Mouse (Mus musculus): ENCODE results near the gene Gm10961.
"Not testable (repeated sequence)": the region's sequence is repeated elsewhere in the genome, so short reads cannot be mapped to it uniquely, and the experiment has no call there.

The Gm10961 gene

DNA sequence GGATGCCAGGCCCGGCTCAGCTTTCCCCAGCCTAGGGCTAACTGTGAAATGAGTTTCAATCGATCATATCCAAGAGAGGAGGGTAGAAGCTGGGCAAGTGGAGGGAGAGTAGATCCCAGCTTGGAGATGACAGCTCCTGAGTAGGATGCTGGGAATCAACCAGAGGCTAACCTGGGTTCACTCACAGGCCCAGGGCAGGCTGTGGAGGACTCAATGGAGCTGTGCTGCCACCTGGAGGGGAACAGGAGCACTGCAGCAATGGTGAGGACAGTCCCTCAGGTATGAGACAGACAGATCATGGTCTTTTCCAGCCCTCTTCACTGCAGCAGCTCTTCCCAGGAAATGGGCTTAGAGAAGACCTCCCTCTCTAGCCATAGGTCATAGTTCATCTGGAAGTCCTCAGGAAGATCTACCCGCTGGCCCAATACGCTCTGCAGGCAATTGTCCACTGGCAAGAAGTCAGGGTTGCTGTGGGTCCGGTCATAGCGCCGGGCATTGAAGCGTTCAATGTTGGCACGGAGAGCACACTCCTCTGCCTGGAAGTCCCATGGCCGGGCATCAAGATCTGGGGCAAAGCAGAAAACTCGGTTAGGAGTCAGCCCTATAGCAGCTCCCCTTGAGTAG lies 18.1 kb upstream of the Gm10961 start:
- peak; percentile 71 for DNase-seq (ENCODE audit: low read depth, low spot score)

GRCm38 (mm10) chr3:107617800-107618199 lies 13.3 kb upstream of the Gm10961 start:
- DNase-seq (ENCODE audit: low read depth, low spot score): no peak

DNA sequence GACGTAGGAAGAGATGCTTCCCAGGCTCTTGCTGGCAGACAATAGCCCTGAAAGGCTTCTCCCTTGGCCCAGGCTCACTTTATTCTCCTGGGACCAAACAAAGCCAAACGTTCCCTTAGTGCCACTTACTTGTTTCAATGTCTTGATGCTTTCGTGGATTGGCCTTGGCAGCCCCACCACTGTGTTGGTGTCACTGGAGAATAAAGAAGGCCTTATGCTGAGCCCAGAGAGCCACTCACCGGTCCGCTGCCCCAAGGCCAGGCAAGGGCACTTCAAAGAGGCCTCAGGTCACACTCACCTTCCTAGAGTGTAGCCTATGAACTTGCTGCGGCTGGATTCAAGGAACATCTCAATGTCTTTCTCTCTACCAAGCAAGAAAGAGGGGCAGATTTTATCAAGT lies 11.2 kb upstream of the Gm10961 start:
- no peak for DNase-seq (ENCODE audit: low read depth, low spot score)

GRCm38 (mm10) chr3:107621286-107622075 lies 9.6 kb upstream of the Gm10961 start:
- no peak for DNase-seq (ENCODE audit: low read depth, low spot score)

GRCm38 (mm10) chr3:107622537-107622936 lies 8.6 kb upstream of the Gm10961 start:
- no peak for DNase-seq (ENCODE audit: low read depth, low spot score)

- no peak for DNase-seq (ENCODE audit: low read depth, low spot score)
Observed at GRCm38 (mm10) chr3:107624424-107624823, 6.7 kb upstream of the Gm10961 start.

GRCm38 (mm10) chr3:107625536-107625935 lies 5.6 kb upstream of the Gm10961 start:
- DNase-seq (ENCODE audit: low read depth, low spot score): no peak

DNA sequence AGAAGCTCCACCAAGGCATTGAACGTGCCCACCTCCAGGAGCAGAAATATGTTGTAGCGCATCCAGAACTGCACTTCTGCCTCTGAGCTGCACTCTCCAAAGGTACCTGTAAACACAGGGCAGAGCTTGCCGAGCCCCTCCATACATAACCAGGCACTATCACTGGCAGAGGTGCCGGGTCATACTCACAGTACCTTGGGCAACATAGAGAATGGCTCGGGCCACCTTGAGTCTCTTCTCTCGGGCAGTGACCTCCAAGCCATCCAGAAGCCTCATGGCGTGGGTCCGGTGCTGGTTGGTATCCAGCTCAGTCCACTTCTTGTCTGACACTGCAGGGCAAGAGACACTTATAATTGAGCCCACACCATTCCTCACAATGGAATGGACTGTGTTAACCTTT lies 4.4 kb upstream of the Gm10961 start:
- no peak for DNase-seq (ENCODE audit: low read depth, low spot score)

GRCm38 (mm10) chr3:107627641-107628040 lies 3.5 kb upstream of the Gm10961 start:
- no peak for DNase-seq (ENCODE audit: low read depth, low spot score)

- DNase-seq (ENCODE audit: low read depth, low spot score): no peak
Observed at GRCm38 (mm10) chr3:107628551-107628950, 2.6 kb upstream of the Gm10961 start.

DNA sequence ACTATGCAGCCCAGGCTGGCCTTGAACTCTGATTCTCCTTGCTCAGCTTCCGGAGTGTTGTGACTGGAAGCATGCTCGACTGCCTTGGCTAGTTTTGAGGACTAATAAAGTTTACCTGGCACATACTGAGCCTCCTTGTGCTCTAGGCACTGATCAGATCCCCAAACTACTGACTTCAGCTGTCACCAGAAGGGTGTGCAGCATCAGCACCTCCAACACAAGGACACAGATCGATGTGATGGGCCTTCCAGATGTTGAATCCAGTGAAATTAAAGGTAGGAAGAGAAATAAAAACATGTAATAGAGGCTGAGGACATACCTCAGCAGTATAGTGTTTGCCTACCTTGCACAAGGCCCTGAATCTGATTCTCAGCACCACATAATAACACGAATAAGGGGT lies 1.7 kb upstream of the Gm10961 start:
- no peak for DNase-seq (ENCODE audit: low read depth, low spot score)

DNA sequence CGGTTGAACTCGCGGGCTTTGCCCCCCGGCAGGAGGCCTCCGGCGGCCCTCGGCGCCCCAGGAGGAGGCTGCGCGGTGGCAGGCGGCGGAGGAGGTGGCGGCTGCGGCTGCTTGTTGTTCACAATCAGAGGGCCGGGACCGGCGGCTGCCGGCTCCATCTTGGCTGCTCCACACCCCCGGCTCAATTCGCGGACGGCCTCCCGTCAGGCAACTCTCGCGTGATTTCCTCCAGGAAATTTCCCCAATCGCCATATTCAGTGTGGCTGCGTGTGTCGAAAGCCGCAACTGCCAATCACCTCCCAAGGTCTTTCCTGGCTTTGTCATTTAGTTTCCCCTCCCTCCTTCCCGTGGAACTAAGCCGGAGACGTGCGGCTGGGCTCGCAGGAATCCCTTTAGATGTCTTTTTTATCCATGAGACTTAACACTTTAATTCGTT lies 419 bp downstream of the Gm10961 start, which contains the start of gene Strip1:
TSS of gene Strip1 (minus strand) at position 172 of the 436 bp plus-strand sequence.
- DNase-seq (ENCODE audit: low read depth, low spot score): peak; percentile 97

GRCm38 (mm10) chr3:107632786-107633185 lies 1.7 kb downstream of the Gm10961 start:
- no peak for DNase-seq (ENCODE audit: low read depth, low spot score)

- no peak for DNase-seq (ENCODE audit: low read depth, low spot score)
Observed at GRCm38 (mm10) chr3:107633906-107634305, 2.8 kb downstream of the Gm10961 start.

GRCm38 (mm10) chr3:107635836-107636235 lies 4.7 kb downstream of the Gm10961 start:
- DNase-seq (ENCODE audit: low read depth, low spot score): no peak

DNA sequence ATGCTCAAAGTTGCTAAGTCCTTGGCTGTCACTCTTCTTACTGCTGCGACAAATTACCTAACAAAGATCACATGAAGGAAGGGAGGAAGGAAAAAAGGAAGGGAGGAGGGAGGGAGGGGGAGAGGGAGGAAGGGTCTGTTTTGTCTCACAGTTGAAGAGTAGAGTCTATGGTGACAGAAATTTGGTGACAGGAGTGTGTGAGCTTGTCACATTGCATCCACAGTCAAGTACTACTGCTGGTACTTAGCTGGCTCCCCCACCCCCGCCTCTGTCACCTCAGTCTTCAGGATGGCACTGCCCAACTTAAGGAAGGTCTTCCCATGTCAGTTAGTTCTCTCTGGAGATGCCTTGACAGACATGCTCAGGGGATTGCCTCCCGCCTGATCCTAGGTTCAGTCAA lies 5.1 kb downstream of the Gm10961 start:
- no peak for DNase-seq (ENCODE audit: low read depth, low spot score)

DNA sequence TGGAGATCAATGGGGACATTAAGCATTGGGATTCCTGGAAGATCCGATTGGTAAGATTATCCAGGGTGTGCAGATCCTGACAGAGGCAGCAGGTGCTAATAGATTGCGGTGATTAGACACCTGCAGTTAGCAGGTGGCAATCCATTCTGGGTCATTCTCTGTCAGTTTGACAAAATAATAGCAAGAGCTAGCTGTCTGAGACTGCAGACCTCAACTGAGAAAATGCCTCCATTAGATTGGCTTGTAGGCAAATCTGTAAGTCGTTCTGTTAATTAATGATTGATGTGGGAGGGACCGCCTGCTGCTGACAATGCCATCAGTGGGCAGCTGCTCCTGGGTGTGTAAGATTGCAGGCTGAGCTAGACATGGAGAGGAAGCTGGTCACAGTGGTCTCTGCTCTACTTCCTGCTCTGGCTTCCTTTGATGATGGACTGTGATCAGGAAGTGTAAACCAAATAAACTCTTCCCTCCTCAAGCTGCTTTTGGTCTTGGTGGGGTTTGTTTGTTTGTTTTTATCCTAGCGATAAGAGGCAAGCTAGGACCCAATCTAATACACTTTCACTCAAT lies 6.6 kb downstream of the Gm10961 start:
- no peak for DNase-seq (ENCODE audit: low read depth, low spot score)

DNA sequence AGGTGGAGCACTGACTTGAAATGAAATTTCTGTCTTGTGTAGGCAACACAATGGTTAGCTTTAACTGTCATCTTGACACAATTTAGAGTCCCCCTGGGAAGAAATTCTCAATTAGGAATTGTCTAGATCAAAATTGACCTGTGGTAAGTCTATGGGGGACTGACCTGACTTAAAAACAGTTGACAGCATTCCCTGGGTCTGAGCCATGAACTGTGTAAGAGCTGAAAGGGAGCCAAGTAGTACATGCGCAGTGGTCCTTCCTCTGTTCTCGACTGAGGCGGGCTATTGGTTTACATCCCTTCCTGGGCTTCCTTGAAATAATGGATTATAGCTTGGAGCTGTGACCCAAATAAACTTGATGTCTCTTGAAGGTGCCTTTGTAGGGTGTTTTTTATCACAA lies 15.8 kb downstream of the Gm10961 start:
- no peak for DNase-seq (ENCODE audit: low read depth, low spot score)

- DNase-seq (ENCODE audit: low read depth, low spot score): not testable (repeated sequence)
Observed at GRCm38 (mm10) chr3:107650276-107650675, 19.2 kb downstream of the Gm10961 start.

- DNase-seq (ENCODE audit: low read depth, low spot score): no peak
Observed at GRCm38 (mm10) chr3:107652968-107653367, 21.8 kb downstream of the Gm10961 start.

DNA sequence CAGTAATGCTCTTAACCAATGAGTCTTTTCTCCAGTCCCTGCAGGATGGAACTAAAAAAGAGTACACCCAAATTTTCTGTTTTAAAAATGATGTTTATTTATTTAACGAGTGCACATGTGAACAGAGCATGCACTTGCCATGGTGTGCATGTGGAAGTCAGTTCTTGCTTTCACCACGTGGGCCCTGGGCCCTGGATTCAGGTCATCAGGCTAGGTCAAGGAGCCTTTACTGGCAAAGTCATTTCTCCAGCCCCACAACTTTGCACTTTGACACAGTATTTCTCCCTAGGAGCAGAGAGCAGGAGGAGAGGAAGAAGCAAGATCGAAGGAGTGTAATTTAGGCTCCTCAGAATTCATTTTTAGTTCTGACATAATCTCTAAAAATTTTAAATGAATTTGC lies 23.7 kb downstream of the Gm10961 start:
- DNase-seq (ENCODE audit: low read depth, low spot score): no peak

DNA sequence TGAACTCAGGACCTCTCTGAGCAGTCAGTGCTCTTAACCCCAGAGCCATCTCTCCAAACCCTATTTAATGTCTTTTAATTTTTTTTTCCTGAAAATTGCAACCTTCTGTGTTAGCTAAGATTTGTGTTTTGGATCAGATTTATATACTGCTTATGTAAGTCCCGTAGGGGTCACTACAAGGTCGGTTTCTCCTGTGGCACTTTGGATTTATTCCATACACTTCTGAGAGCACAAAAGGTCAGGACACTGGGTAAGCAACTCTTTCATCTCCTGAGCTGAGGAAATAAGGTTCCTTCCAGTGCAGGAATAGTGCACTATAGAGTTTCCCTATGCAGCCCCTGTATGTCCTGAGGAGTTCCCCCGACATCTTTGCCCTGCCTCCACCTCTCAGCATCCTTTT lies 24.4 kb downstream of the Gm10961 start:
- DNase-seq (ENCODE audit: low read depth, low spot score): peak; percentile 30

GRCm38 (mm10) chr3:107656151-107656550 lies 25.0 kb downstream of the Gm10961 start:
- DNase-seq (ENCODE audit: low read depth, low spot score): no peak

Data from mesoderm, embryonic 11.5 days (tissue).